Mouse (Mus musculus) heart, adult 9 months (tissue): ENCODE data around the gene Exoc7.

Source experiments
- DNase-seq, 2 experiments: peaks; one replicate each; pipeline ENCODE4 v3.0.0; 2022; ENCODE audit warnings: low spot score in 2 of 2

Gene Exoc7

DNA sequence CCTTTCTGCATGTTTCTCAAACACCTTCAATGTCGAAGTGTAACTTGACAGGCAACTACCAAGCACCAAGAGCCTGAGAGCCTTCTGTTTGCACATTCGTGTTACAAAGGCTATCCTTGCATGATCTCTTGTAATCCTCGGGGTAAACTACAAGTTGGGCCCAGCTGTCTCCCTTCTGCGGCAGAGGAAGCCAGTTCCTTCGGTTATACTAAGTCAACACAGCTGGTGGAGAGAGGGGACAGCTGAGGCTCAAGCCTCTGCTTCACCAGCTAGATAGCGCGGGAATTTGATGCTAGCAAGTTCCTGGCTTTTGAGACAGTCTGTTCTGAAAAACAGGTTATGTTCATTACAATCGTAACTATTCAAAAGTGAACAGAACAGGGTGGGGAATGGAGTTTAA is 5.3 kb upstream of the Exoc7 start:
- DNase-seq = no peak

DNA sequence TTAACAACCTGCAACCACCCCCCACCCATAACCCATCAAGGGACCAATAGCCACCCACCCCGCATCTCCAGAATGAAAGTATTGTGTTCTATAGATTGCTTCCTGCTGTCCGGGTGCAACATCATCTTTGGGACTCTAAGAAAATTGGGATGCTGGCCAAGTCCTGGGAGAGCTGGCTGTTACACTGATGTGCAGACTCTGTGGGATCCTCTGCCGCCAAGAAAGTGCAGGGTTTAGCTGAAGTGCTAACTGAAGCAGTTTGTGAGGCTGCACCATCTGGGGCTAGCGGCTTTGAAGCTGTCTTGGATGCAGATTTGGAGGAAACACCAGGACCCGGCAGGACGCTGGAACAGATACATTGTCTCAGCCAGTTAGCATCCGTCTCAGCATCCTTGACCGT is 4.1 kb upstream of the Exoc7 start:
- DNase-seq = no peak

DNA sequence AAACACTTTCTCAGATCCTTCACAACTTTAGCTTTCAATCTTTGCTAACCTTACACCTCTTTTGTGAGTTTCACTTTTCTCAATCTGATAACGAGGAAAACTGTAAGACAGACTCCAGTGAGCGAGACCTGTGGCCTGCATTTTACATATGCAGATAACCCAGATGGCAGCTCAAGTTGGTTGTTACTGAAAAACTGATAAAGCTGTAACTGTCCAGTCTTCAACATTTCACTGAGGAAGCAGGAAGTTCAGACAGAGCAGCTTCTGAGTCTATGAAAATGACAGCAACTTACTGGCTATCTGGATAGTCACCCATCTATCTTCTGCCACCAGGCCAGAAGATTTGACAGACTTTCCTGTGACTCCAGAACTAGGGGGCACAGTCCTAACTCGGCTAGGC is 2.6 kb upstream of the Exoc7 start:
- DNase-seq = no peak

DNA sequence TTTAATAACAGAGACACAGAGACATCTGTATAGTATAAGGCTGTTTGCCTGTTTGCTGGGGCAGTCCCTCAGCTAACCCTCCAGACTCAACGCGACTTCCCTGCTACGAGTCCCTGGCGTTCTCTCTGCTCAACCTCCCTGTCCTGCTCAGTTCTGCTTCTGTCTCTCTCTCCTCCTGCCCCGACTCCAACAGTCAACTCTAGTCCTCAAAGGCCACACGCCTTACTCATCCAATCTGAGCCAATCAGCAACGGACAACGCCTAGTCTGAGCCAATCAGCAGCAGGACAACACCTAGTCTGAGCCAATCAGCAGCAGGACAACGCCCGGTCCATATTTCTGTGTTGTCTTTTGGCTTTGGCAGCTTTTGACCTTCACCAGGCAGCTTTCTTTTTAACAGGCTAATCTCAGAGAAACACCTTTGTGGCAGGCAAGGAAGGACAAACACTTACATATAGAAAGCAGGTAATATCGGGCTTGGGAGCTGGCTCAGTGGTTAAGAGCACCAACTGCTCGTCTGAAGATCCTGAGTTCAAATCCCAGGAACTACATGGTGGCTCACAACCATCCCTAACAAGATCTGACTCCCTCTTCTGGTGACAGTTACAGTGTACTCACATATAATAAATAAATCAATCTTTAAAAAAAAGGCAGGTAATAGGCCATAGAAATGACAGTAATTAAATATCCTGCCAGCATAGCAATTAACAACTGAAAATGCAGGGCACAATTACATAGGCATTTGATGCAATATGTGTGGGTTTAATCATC is 914 bp upstream of the Exoc7 start:
- DNase-seq = no peak

DNA sequence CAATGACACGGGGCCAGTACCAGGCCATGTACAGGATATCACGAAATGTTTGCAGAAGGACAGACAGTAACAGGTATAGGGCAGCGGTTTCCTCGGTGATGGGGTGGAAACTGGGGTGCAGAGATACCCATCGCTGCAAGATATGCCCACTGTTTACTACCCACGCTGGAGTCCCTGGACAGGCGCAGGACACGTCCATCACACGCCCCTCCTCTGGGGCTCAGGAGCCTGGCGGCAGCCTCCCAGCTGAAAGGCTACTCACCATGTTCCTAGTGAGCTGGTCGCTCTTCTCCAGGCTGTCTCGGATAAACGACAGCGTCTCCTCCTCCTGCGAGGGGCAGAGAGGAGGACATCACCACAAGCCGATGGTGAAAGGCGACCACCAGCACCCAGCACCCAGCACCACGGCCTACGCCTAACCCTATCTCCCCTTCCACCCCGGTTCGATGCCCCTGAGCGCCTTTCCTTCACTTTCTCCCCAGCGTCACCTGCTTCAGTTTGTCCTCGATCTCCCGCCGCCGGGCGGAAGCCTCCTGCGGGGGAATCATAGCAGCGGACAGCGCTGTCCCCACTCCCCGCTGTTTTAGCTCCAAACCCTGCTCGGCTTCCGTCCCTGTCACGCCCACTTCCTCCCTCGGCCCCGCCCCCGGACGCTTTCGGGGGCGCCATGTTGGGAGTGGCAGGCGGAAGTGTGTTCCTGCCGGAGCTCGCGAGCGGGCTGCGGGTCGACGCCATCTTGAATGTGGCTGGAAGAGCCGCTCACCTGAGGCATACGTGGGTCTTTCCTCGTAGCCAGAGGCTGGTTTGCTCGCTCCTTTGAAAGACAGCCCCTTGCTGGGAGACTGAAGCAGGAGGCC is 679 bp downstream of the Exoc7 start:
- peak; percentile 86 to 91 for DNase-seq

DNA sequence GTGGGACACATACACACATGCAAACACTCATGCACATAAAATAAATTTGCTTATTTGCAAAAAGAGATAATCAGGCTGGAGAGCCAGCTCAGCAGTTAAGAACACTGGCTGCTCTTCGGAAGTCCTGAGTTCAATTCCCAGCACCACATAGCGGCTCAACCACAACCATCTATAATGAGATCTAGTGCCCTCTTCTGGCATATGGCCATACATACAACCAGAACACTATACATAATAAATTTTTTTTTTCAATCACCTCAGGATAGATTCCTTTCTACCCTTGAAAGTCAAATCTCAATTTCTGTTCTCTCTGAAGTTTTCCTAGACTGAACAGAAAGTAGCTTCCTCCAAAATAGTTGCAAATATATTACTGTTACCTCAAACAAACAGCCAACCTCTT is 1.6 kb downstream of the Exoc7 start:
- DNase-seq = no peak

DNA sequence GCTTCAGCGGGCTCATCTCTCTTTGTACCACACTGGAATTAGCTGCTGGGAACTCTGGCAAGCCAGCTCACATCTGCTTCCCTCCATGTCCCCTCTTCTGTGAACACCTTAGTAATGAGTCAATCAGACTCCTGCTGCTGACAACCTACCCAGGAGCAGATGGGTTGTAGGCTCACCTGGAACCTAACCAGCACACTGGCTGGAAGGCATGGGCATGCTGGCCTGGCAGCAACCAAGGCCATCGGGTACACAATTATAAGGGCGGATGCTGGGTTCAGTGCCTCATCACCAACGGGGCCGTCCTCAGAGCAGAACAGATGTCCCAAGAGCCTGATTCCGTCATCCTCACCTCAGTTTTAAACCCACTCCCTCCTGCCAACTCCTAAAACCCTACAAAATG is 8.4 kb downstream of the Exoc7 start:
- no peak for DNase-seq

DNA sequence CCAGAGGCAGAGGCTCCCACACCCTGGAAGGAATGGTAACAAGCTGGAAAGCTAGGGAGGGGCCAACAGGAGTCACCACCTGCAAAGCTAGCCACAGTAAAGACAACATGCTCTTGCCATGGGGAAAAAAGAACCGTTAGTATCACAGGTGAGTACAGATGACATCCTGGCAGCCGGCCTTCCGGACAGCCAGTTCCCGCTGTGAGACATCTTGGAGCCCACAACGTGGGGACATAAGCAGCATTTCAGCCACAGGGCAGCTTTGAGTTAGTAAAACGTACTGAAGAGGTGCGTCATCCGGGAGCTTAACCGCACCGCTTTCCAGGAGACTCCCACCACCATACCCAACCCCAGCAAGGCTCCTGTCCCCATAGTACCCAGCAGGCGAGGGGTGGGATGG is 8.8 kb downstream of the Exoc7 start:
- DNase-seq = no peak

DNA sequence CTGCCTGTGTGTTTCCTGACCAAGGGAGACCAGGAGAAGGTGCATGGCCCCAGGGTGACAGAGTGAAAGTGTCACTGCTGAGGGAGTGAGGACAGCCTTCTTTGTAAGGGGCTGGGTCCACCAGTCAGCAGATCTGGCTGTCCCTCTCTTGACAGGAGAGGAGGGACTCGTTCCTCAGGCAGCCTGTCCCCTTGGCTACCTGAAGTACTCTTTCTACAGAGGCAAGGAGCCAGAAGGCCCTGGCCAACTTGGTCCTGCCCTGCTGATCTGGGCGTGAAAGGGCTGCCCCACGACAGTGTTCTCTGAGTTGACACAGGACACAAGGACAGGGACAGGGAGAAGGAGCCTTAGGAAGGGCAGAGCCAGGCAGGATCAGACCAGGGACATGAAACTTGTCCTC is 10.0 kb downstream of the Exoc7 start:
- DNase-seq = no peak

DNA sequence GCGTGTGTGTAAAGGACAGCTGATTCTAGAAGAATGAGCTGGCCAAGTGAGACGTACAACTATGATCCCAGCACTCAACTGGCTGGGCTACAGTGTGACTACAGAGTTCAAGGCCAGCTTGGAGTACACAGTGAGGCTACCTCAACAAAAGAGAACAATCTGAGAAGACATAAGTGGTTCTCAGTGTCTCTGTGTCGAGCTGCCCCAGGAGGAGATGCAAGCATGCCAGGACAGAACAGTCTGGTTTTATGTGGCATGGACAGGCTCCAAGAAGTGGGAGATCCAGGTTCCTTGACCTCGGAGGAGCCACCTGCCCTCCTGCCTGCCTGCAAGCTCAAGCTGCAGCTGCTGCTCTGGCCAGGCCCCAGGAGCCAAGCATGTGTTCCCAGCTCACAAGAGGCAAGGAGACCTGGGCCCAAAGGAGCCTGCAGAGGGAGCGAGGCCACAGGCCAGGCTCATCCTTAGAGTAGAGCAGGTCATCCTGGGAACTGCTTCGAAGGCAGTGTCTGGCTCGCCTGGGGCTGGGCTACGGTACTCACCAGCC is 10.8 kb downstream of the Exoc7 start:
- DNase-seq = no peak

DNA sequence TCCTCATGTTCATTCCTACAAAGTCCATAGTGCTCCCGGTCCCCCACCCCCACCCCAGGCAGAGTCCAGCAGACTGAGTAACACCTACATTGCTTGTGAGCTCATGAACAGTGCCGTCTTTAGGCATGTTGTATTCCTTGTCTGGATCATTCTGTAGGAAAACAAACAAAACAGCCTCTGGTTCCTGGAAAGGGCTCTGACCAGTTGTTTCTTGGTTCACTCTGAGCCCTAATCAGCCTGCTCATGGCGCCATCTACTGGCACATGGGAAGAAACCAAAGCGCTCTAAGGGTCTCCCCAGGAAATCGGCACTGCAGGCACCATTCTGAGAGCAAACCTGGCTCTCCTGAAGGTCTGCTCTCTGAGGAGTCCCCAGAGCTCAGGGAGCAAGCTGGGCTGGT is 12.7 kb downstream of the Exoc7 start:
- peak in 1 of 2 experiments; percentile 44 for DNase-seq

DNA sequence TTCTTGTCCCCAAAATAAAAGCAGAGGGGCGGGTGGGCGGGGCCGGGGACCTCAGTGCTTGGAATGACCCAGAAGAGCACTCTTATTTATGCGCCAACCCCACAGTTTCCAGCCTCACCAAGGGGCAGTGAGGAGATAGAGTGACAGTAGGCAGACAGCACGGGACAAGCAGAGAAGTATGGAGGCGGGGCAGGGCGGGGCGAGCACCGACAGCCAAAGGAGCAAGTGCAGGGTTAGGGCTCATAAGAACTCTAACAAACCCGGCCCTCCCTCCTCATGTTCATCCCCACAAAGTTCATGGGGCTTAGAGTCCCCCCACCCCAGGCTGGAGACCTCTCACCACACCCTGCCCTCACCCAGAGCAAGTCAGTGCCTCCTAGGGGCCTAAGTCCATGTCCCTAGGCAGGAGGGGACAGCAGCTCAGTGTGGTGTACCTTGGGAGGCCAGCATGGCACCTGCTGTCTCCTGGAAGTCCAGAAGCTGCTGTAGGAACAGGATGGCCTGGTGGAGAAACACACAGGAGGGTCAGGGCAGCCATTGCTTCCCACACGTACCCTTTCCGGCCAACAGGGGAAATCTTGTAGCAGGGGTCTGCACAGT is 13.4 kb downstream of the Exoc7 start:
- DNase-seq = no peak

DNA sequence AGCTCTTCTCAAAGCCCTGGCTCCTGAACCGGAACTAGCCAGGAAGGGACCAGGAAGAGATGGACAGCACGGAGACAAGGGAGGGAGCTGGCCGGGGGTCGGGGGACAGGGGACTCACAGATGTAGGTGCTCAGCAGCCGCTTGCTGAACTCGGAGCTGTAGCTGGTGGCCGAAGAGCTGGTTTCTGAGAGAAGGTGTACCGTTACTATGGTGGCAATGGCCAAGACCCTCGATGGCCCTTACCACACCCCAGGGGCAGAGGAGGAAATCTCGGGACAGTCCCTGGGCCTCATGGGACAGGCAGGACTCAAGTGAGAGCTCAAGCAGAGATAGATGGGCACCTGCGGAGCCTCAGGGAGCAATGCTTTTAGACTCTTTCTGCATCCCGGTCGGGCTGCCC is 14.6 kb downstream of the Exoc7 start:
- DNase-seq = no peak

DNA sequence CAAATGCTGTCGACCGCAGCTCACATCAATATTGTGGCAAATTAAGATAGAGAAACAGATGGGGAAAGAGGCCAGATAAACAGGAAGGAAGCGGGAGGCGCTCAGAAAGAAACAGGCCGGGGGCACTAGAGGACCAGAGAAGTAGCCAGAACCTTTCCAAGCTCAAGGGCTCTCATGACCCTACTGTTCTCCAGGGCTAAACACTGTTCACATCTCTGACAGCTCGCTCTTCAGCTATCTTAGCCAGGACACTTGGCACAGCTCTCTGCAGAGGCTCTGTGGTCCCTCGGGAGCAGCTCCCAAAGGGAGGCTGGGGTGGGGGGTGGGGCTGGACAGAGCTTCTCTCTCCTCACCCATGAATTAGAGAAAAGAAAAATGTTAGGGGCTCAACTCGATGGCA is 16.5 kb downstream of the Exoc7 start:
- DNase-seq = no peak

DNA sequence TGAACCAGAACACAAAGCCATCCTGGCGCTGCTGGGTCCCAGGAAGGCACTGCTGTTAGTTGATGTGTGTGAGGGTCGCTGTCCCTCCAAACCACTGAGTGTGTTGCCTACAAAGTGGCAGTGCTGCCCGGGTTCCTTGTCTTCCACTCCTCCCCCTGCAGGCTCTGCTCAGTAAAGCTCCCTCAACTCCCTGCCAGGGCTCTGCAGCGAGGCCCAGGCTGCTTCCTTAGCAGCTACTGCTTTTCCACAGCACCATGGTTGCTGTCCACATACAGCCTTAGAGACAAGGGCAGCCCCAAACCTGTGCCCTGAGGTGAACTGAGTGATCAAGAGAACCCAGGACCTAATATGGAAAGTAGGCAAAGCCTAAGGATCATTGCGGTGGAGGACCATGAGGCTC is 19.7 kb downstream of the Exoc7 start:
- no peak for DNase-seq

DNA sequence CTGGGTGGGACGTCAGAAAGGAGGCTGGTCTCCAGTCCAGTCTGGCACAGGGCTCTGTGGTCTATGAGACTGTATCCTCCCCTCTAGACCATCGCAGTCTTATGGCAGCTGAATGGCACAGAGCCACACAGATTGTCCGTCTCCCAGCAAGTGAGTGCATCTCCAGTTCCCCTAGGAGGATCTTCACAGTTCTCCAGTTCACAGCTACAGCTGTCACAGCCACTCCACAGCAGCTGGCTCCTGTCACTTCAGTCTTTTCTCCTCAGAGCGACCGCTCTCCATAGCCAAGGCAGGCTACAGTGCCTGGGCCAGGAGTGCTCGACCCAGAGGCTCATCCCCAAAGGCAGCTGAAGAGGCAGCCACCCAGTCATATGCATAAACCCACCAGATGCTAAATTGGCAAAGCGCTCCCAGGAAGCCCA is 21.3 kb downstream of the Exoc7 start:
- peak; percentile 32 to 51 for DNase-seq

DNA sequence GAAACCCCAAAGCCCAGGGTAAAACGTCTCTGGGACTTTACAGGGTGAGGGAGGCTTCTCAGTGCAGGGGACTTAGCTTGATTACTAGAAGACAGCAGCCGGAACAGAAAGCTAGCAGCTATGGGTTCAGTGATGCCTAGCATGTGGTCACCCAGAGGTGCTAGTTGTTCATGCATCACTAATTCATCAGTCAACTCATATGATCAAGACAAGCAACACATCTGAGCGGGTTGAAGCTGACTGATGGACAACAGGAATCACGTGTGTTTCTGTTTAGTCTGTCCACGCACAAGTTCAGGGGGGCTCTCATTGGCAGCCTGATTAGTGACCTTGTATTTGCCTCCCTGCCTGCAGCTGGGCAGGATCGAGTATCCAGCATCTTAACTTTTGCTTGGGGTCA is 23.1 kb downstream of the Exoc7 start:
- DNase-seq = no peak

DNA sequence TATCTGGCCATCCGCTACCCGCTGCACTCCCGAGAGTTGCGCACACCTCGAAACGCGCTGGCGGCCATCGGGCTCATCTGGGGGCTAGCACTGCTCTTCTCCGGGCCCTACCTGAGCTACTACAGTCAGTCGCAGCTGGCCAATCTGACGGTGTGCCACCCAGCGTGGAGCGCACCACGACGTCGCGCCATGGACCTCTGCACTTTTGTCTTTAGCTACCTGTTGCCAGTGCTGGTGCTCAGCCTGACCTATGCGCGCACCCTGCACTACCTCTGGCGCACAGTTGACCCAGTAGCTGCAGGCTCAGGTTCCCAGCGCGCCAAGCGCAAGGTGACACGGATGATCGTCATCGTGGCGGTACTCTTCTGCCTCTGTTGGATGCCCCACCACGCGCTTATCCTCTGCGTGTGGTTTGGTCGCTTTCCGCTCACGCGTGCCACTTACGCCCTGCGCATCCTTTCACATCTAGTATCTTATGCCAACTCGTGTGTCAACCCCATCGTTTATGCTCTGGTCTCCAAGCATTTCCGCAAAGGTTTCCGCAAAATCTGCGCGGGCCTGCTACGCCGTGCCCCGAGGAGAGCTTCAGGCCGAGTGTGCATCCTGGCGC is 24.0 kb downstream of the Exoc7 start:
- no peak for DNase-seq

DNA sequence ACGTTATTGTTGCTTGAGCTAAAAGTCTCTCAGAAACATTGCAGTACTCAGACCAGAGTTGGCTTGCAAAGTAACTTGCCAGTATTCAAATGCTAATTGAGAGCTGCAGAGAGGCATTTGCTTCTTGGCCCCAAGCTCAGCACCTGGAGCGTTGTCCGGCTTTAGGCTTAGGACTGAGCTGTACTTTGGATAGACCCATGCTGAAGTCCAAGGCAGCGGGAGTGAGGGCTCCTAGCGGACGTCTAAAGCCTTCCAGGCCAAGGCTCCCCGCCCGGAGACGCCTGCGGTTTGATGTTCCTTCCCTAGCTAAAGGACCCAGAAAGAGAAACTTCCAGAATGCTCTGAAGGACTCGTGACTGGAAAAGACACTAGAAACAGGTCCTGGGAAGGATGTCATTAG is 24.9 kb downstream of the Exoc7 start:
- DNase-seq = no peak

DNA sequence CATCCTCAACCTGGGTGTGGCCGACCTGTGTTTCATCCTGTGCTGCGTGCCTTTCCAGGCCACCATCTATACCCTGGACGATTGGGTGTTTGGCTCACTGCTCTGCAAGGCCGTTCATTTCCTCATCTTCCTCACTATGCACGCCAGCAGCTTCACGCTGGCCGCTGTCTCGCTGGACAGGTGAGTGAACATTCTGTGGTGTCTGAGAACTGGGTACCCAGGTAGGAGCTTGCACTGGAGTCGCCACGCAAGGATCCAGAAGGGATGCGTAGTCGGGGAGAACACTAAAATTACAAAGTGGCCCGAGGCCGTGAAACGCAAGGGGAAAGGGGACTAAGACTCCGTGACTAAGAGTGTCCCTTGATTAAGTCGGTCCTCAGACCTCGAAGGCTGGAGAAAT is 25.4 kb downstream of the Exoc7 start:
- no peak for DNase-seq

DNA sequence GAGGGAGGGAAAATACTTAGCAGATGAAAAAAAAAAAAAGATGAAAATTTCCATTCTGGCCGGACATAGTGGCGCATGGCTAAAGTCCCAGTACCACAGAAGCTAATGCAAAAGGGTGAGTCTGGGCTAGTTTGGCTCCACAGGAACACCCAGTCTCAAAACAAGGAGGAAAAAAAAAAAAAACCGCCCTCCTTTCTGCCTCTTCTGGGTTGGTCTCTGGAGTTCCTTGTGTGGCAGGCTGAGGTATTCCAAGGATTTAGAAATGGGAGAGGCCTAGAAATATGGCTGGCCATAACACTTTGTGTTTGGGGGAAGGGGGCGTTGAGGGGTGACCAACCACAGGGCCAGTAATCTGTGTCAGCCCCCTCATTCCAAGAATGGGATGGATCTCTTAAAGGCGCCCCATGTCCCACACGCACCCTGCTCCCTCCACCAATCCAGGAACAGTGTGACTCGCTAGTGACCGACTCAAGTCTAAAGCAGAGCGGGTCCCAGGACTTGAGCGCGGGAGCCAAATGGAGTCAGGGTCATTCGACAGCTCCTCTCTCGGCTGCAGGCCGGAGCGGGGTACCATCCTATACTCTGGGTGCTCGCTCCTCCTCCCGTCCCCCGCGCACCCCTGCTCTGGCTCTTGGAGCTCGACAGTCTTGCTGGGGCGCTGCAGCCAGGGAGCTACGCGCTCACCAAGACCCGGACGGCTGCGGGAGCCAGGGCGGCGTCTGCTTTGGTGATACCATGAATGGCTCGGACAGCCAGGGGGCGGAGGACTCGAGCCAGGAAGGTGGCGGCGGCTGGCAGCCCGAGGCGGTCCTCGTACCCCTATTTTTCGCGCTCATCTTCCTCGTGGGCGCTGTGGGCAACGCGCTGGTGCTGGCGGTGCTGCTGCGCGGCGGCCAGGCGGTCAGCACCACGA is 26.0 kb downstream of the Exoc7 start, which contains the start of gene Galr2:
Gene Galr2, plus strand, starts transcription at position 189 of the 913 bp plus-strand sequence.
- DNase-seq = no peak
